Mouse (Mus musculus): ENCODE results near the gene Actr8. TPM values are rescaled to one million over a fixed set of nuclear protein-coding genes. Genes with fewer than 3 reads are reported as not detected.

The Actr8 gene
- polyA plus RNA-seq, 1 experiment from 2014 or later = 54.1 TPM

- Histone ChIP-seq H3K27me3 (no peaks in the 10 kb centered on the region), H3K4me3 (no peak overlapping the region), H3K4me2 (no peak overlapping the region), H3K9me3 (no peaks in the 10 kb centered on the region), H3K4me1 (no peaks in the 10 kb centered on the region), H3K36me3 (no peaks in the 10 kb centered on the region), H3K9ac (no peak overlapping the region), H3K27ac (no peak overlapping the region)
- 88% methylated on average over 4 of the region's 4 CpGs for WGBS
- no peak for ATAC-seq (ENCODE audit: insufficient number of reproducible peaks, low FRiP score, low TSS enrichment, low read depth)
These were observed 68.8 kb downstream of the Actr8 start for GRCm38 (mm10) chr14:30046976-30047375.

GRCm38 (mm10) chr14:30048049-30048448 lies 69.9 kb downstream of the Actr8 start:
- H3K27me3 ChIP-seq = no peaks in the 10 kb centered on the region
- no peak overlapping the region for H3K4me2 ChIP-seq
- no peak overlapping the region for H3K27ac ChIP-seq
- no peaks in the 10 kb centered on the region for H3K9me3 ChIP-seq
- ATAC-seq (ENCODE audit: insufficient number of reproducible peaks, low FRiP score, low TSS enrichment, low read depth) = no peak
- H3K36me3 ChIP-seq = no peaks in the 10 kb centered on the region
- no peak overlapping the region for H3K4me3 ChIP-seq
- 85% methylated on average over 3 of the region's 3 CpGs for WGBS
- H3K4me1 ChIP-seq = no peaks in the 10 kb centered on the region
- no peak overlapping the region for H3K9ac ChIP-seq

GRCm38 (mm10) chr14:30050280-30050679 lies 72.1 kb downstream of the Actr8 start:
- Histone ChIP-seq H3K4me2 (no peak overlapping the region), H3K4me3 (no peak overlapping the region), H3K27me3 (no peaks in the 10 kb centered on the region), H3K27ac (no peak overlapping the region), H3K4me1 (no peaks in the 10 kb centered on the region), H3K9ac (no peak overlapping the region), H3K9me3 (no peaks in the 10 kb centered on the region), H3K36me3 (no peaks in the 10 kb centered on the region)
- ATAC-seq (ENCODE audit: insufficient number of reproducible peaks, low FRiP score, low TSS enrichment, low read depth) = no peak
- WGBS = 91% methylated on average over 8 of the region's 8 CpGs

GRCm38 (mm10) chr14:30054922-30055321 lies 76.8 kb downstream of the Actr8 start:
- Histone ChIP-seq H3K9me3 (no peaks in the 10 kb centered on the region), H3K27ac (no peak overlapping the region)
- 75% methylated on average over 7 of the region's 7 CpGs for WGBS

More at GRCm38 (mm10) chr14:30054922-30055321, 76.8 kb downstream of the Actr8 start:
- ATAC-seq (ENCODE audit: insufficient number of reproducible peaks, low FRiP score, low TSS enrichment, low read depth) = no peak
- Histone ChIP-seq H3K9ac (no peak overlapping the region), H3K4me2 (no peak overlapping the region), H3K36me3 (no peaks in the 10 kb centered on the region), H3K27me3 (no peaks in the 10 kb centered on the region), H3K4me3 (no peak overlapping the region), H3K4me1 (peaks cover 4% of the 10 kb centered on the region)

Small RNA genes lying within 50 kb of the gene (microRNA-seq; reads per million reads assigned to microRNA genes)
- not detected for gene Mir6947

Other genes with a start within 250 kb of the Actr8 start
- gene Selenok, start 10.0 kb upstream of the Actr8 start, polyA plus RNA-seq (2015; fragmentation: Nextera tagmentation; extraction: Ambion mirVana) = 333 TPM in 2 replicates
- gene Il17rb, start 30.6 kb downstream of the Actr8 start, polyA plus RNA-seq (2015; fragmentation: Nextera tagmentation; extraction: Ambion mirVana) = 0.93 and 1.4 TPM in 2 replicates
- 0.81 and 0.84 TPM in 2 replicates for gene Chdh, start 30.7 kb downstream of the Actr8 start, polyA plus RNA-seq (2015; fragmentation: Nextera tagmentation; extraction: Ambion mirVana)